ENCODE assay signal across 8 mouse cellular contexts in genomic region chr4:40971744-40972143, GRCm38 (mm10). TPM values are rescaled to one million over a fixed set of nuclear protein-coding genes. Genes with fewer than 3 reads are reported as not detected.
DNase-seq lines count a peak whose midpoint lies in the region; ATAC-seq and TF ChIP-seq lines count a peak whose summit lies in the region.

No protein-coding gene starts in this region.

- peak overlapping the region; percentile 89; the same call in 1 of the 2 replicates for H3K9ac ChIP-seq in embryonic facial prominence, embryonic 15.5 days
- peak overlapping the region; percentile 82 for H3K9ac ChIP-seq in hindbrain, embryonic 15.5 days
- peak overlapping the region; percentile 88 for H3K9ac ChIP-seq in liver, postnatal 0 days (replicated peaks)
- H3K9ac ChIP-seq in neural tube, embryonic 13.5 days, result peak overlapping the region; percentile 91

- TF ChIP-seq CTCF in liver, postnatal 0 days (IDR thresholded peaks at IDR 0.05; ENCODE audit: low read depth), result peak; percentile 87

- no peak for ATAC-seq in embryonic facial prominence, embryonic 15.5 days (ENCODE audit: insufficient number of reproducible peaks, low FRiP score, low TSS enrichment, low read depth)
- no peak for ATAC-seq in hindbrain, embryonic 15.5 days (ENCODE audit: low FRiP score, low read depth)
- no peak for ATAC-seq in liver, postnatal 0 days
- ATAC-seq in neural tube, embryonic 13.5 days (ENCODE audit: low read depth), result no peak

- 23% methylated on average over 13 of the region's 13 CpGs for WGBS in embryonic facial prominence, embryonic 15.5 days
- 26% methylated on average over 13 of the region's 13 CpGs for WGBS in hindbrain, embryonic 15.5 days
- WGBS in liver, postnatal 0 days (ENCODE audit: insufficient replicate concordance), result 20% methylated on average over 13 of the region's 13 CpGs
- WGBS in neural tube, embryonic 13.5 days, result 25% methylated on average over 13 of the region's 13 CpGs

- H3K27ac ChIP-seq in embryonic facial prominence, embryonic 15.5 days (replicated peaks), result peak overlapping the region; percentile 92
- peak overlapping the region; percentile 92; the same call in 1 of the 2 replicates for H3K27ac ChIP-seq in hindbrain, embryonic 15.5 days (replicated peaks)
- H3K27ac ChIP-seq in liver, postnatal 0 days (ENCODE audit: low read depth), result peak overlapping the region; percentile 98
- peak overlapping the region; percentile 93; the same call in 1 of the 2 replicates for H3K27ac ChIP-seq in neural tube, embryonic 13.5 days (replicated peaks)

- peak; percentile 86 for DNase-seq in heart, adult 11 months
- no peak for DNase-seq in heart, postnatal 25 days (ENCODE audit: low spot score)
- DNase-seq in R1 (ENCODE audit: low read depth, low spot score), result peak; percentile 80
- DNase-seq in liver, postnatal 0 days, result peak; percentile 80
- DNase-seq in ovary, adult 18-20 months (ENCODE audit: low spot score), result no peak

- peaks cover 21% of the 10 kb centered on the region for H3K4me1 ChIP-seq in embryonic facial prominence, embryonic 15.5 days
- peaks cover 22% of the 10 kb centered on the region for H3K4me1 ChIP-seq in hindbrain, embryonic 15.5 days (replicated peaks)
- peaks cover 22% of the 10 kb centered on the region; the same call in 1 of the 2 replicates for H3K4me1 ChIP-seq in liver, postnatal 0 days (ENCODE audit: insufficient read depth)
- H3K4me1 ChIP-seq in neural tube, embryonic 13.5 days (replicated peaks), result peaks cover 23% of the 10 kb centered on the region

- intact Hi-C loops in heart, postnatal 25 days (cut with DNase I), result no loop called here

- peak overlapping the region; percentile 65 for H3K4me2 ChIP-seq in embryonic facial prominence, embryonic 15.5 days (replicated peaks)
- peak overlapping the region; percentile 74 for H3K4me2 ChIP-seq in hindbrain, embryonic 15.5 days
- H3K4me2 ChIP-seq in liver, postnatal 0 days (ENCODE audit: low read depth, low read length), result peak overlapping the region; percentile 91
- peak overlapping the region; percentile 80 for H3K4me2 ChIP-seq in neural tube, embryonic 13.5 days

- H3K4me3 ChIP-seq in embryonic facial prominence, embryonic 15.5 days (replicated peaks), result peak overlapping the region; percentile 98
- H3K4me3 ChIP-seq in hindbrain, embryonic 15.5 days, result peak overlapping the region; percentile 85
- H3K4me3 ChIP-seq in liver, postnatal 0 days (ENCODE audit: low read depth, low read length), result peak overlapping the region; percentile 98
- peak overlapping the region; percentile 95 for H3K4me3 ChIP-seq in neural tube, embryonic 13.5 days

- H3K27me3 ChIP-seq in embryonic facial prominence, embryonic 15.5 days, result no peaks in the 10 kb centered on the region
- H3K27me3 ChIP-seq in hindbrain, embryonic 15.5 days, result no peaks in the 10 kb centered on the region
- H3K27me3 ChIP-seq in liver, postnatal 0 days (ENCODE audit: insufficient read depth, low read length), result no peaks in the 10 kb centered on the region
- no peaks in the 10 kb centered on the region for H3K27me3 ChIP-seq in neural tube, embryonic 13.5 days

- peaks cover 21% of the 10 kb centered on the region for H3K36me3 ChIP-seq in embryonic facial prominence, embryonic 15.5 days
- peaks cover 9% of the 10 kb centered on the region for H3K36me3 ChIP-seq in hindbrain, embryonic 15.5 days
- H3K36me3 ChIP-seq in liver, postnatal 0 days (replicated peaks; ENCODE audit: insufficient read depth, low read length), result peaks cover 9% of the 10 kb centered on the region
- H3K36me3 ChIP-seq in neural tube, embryonic 13.5 days, result peaks cover 21% of the 10 kb centered on the region

- no peak for TF ChIP-seq EP300 in liver, postnatal 0 days (IDR thresholded peaks at IDR 0.05; ENCODE audit: low read depth)

- H3K9me3 ChIP-seq in embryonic facial prominence, embryonic 15.5 days (replicated peaks), result no peaks in the 10 kb centered on the region
- H3K9me3 ChIP-seq in hindbrain, embryonic 15.5 days, result no peaks in the 10 kb centered on the region
- H3K9me3 ChIP-seq in liver, postnatal 0 days (ENCODE audit: low read length), result no peaks in the 10 kb centered on the region
- H3K9me3 ChIP-seq in neural tube, embryonic 13.5 days, result no peaks in the 10 kb centered on the region

RNA-seq across cellular contexts. Expression of gene Nfx1, which starts 1.0 kb away (rescaled TPM):
- total RNA-seq in heart, postnatal 25 days (2021), result 10 to 100 TPM; 20.1 to 21.3 TPM
- 82.3 and 90.2 TPM in 2 replicates for polyA plus RNA-seq in embryonic facial prominence, embryonic 15.5 days (2015; fragmentation: Nextera tagmentation; extraction: Ambion mirVana)
- polyA plus RNA-seq in hindbrain, embryonic 15.5 days (2015; fragmentation: Nextera tagmentation; extraction: Ambion mirVana), result 100 and 106 TPM in 2 replicates
- polyA plus RNA-seq in liver, postnatal 0 days (2015; fragmentation: Nextera tagmentation; extraction: Ambion mirVana), result 18.2 and 19.4 TPM in 2 replicates
- polyA plus RNA-seq in neural tube, embryonic 13.5 days (2015; fragmentation: Nextera tagmentation; extraction: Ambion mirVana), result 93.2 and 103 TPM in 2 replicates

RNA-seq across cellular contexts. Expression of gene Chmp5, which starts 23.5 kb away (rescaled TPM):
- total RNA-seq in heart, postnatal 25 days (2021), result 10 to 100 TPM; 33.7 to 35.9 TPM
- 112 TPM in 2 replicates for polyA plus RNA-seq in embryonic facial prominence, embryonic 15.5 days (2015; fragmentation: Nextera tagmentation; extraction: Ambion mirVana)
- 150 and 157 TPM in 2 replicates for polyA plus RNA-seq in hindbrain, embryonic 15.5 days (2015; fragmentation: Nextera tagmentation; extraction: Ambion mirVana)
- polyA plus RNA-seq in liver, postnatal 0 days (2015; fragmentation: Nextera tagmentation; extraction: Ambion mirVana), result 46.6 and 49.3 TPM in 2 replicates
- 184 and 197 TPM in 2 replicates for polyA plus RNA-seq in neural tube, embryonic 13.5 days (2015; fragmentation: Nextera tagmentation; extraction: Ambion mirVana)

RNA-seq across cellular contexts. Expression of gene Bag1, which starts 23.6 kb away (rescaled TPM):
- total RNA-seq in heart, postnatal 25 days (2021), result 100 to 1,000 TPM; 247 to 264 TPM
- polyA plus RNA-seq in embryonic facial prominence, embryonic 15.5 days (2015; fragmentation: Nextera tagmentation; extraction: Ambion mirVana), result 206 and 217 TPM in 2 replicates
- polyA plus RNA-seq in hindbrain, embryonic 15.5 days (2015; fragmentation: Nextera tagmentation; extraction: Ambion mirVana), result 181 and 203 TPM in 2 replicates
- polyA plus RNA-seq in liver, postnatal 0 days (2015; fragmentation: Nextera tagmentation; extraction: Ambion mirVana), result 128 and 136 TPM in 2 replicates
- polyA plus RNA-seq in neural tube, embryonic 13.5 days (2015; fragmentation: Nextera tagmentation; extraction: Ambion mirVana), result 233 and 247 TPM in 2 replicates

RNA-seq across cellular contexts. Expression of gene Spink4, which starts 51.9 kb away (rescaled TPM):
- total RNA-seq in heart, postnatal 25 days (2021), result under 1 TPM in 1 of 2 experiments, not detected in 1; 0.78 TPM
- polyA plus RNA-seq in embryonic facial prominence, embryonic 15.5 days (2015; fragmentation: Nextera tagmentation; extraction: Ambion mirVana), result not detected in 2 replicates
- not detected in 2 replicates for polyA plus RNA-seq in hindbrain, embryonic 15.5 days (2015; fragmentation: Nextera tagmentation; extraction: Ambion mirVana)
- polyA plus RNA-seq in liver, postnatal 0 days (2015; fragmentation: Nextera tagmentation; extraction: Ambion mirVana), result 0.65 and 1.2 TPM in 2 replicates
- polyA plus RNA-seq in neural tube, embryonic 13.5 days (2015; fragmentation: Nextera tagmentation; extraction: Ambion mirVana), result not detected in 2 replicates

Comparison
In these comparisons a context has a peak if more than half of its experiments do, and no peak if none do; other contexts are left out.
1. DNase-seq: peak in heart, adult 11 months (single experiment), R1 (single experiment) and liver, postnatal 0 days (single experiment); none in heart, postnatal 25 days (single experiment) and ovary, adult 18-20 months (single experiment).
2. Peak in every context shown above with its lines, with median percentiles within 50 percentile points of each other: H3K27ac ChIP-seq, H3K4me2 ChIP-seq, H3K4me3 ChIP-seq and H3K9ac ChIP-seq.